Mouse (Mus musculus) gastrocnemius, postnatal 25 days (tissue): ENCODE data around the gene Isg15. TPM values are rescaled to one million over a fixed set of nuclear protein-coding genes. Genes with fewer than 3 reads are reported as not detected.

Experiments used
- DNase-seq: peaks from one replicate; pipeline ENCODE4 v3.0.0; 2022
- total RNA-seq, 2 experiments: library from RNA; stranded (reverse); gene quantifications; 1 replicate in 1 of 2; 2 replicates in 1 of 2; pipeline ENCODE4 v1.2.3; 2021

Isg15 gene
- total RNA-seq, 2 experiments from 2014 or later: 1.0 to 1.1 TPM

GRCm38 (mm10) chr4:156203001-156203412 is 2.4 kb upstream of the Isg15 start, which contains the start of gene AW011738:
Gene AW011738 (plus strand): TSS chr4:156203304.
- peak; percentile 81 for DNase-seq

GRCm38 (mm10) chr4:156202462-156202893 is 1.9 kb upstream of the Isg15 start:
- DNase-seq: no peak

GRCm38 (mm10) chr4:156197829-156198205 is 2.8 kb downstream of the Isg15 start:
- DNase-seq: peak; percentile 90

GRCm38 (mm10) chr4:156197131-156197828 is 3.3 kb downstream of the Isg15 start, which contains the start of gene Agrn:
Gene Agrn (minus strand): TSS chr4:156197488.
- peak; percentile 77 for DNase-seq

- DNase-seq: peak; percentile 48
Measured at GRCm38 (mm10) chr4:156195927-156196870, 4.4 kb downstream of the Isg15 start.

GRCm38 (mm10) chr4:156194346-156194745 is 6.3 kb downstream of the Isg15 start:
- no peak for DNase-seq

- no peak for DNase-seq
Measured at GRCm38 (mm10) chr4:156193906-156194305, 6.7 kb downstream of the Isg15 start.

GRCm38 (mm10) chr4:156193200-156193590 is 7.4 kb downstream of the Isg15 start:
- DNase-seq: no peak

- no peak for DNase-seq
Measured at GRCm38 (mm10) chr4:156192421-156193199, 8.0 kb downstream of the Isg15 start.

- no peak for DNase-seq
Measured at GRCm38 (mm10) chr4:156188811-156189323, 11.8 kb downstream of the Isg15 start.

GRCm38 (mm10) chr4:156188162-156188810 is 12.3 kb downstream of the Isg15 start:
- DNase-seq: no peak

- DNase-seq: no peak
Measured at GRCm38 (mm10) chr4:156185950-156186850, 14.4 kb downstream of the Isg15 start.

- DNase-seq: no peak
Measured at GRCm38 (mm10) chr4:156185456-156185949, 15.1 kb downstream of the Isg15 start.

GRCm38 (mm10) chr4:156184291-156184954 is 16.2 kb downstream of the Isg15 start:
- DNase-seq: no peak

- no peak for DNase-seq
Measured at GRCm38 (mm10) chr4:156183747-156184146, 16.9 kb downstream of the Isg15 start.

- DNase-seq: no peak
Measured at GRCm38 (mm10) chr4:156177630-156178029, 23.0 kb downstream of the Isg15 start.

- DNase-seq: no peak
Measured at GRCm38 (mm10) chr4:156171828-156172227, 28.8 kb downstream of the Isg15 start.

GRCm38 (mm10) chr4:156169129-156169528 is 31.5 kb downstream of the Isg15 start:
- DNase-seq: no peak

- DNase-seq: no peak
Measured at GRCm38 (mm10) chr4:156168611-156169010, 32.0 kb downstream of the Isg15 start.

- DNase-seq: no peak
Measured at GRCm38 (mm10) chr4:156166477-156166876, 34.1 kb downstream of the Isg15 start.
